Mouse (Mus musculus) liver, adult (tissue): ENCODE data around the gene Pmepa1.

Source experiments
- GATA4 ChIP-seq: IDR thresholded peaks from 2 replicates; pipeline ENCODE4 v1.6.1; 2014; ENCODE audit warnings: mild to moderate bottlenecking, low read length; ENCODE audit not compliant: insufficient replicate concordance

The Pmepa1 gene

GRCm38 (mm10) chr2:173265468-173266265 lies 10.7 kb downstream of the Pmepa1 start:
- TF ChIP-seq GATA4: no peak

- TF ChIP-seq GATA4: no peak
Measured at GRCm38 (mm10) chr2:173264467-173265128, 11.7 kb downstream of the Pmepa1 start.

GRCm38 (mm10) chr2:173263636-173264330 lies 12.6 kb downstream of the Pmepa1 start:
- TF ChIP-seq GATA4: no peak

- no peak for TF ChIP-seq GATA4
Measured at GRCm38 (mm10) chr2:173261497-173261896, 14.8 kb downstream of the Pmepa1 start.

GRCm38 (mm10) chr2:173258459-173259091 lies 17.8 kb downstream of the Pmepa1 start:
- TF ChIP-seq GATA4: no peak

- no peak for TF ChIP-seq GATA4
Measured at GRCm38 (mm10) chr2:173257610-173258009, 18.7 kb downstream of the Pmepa1 start.

GRCm38 (mm10) chr2:173256552-173256949 lies 19.8 kb downstream of the Pmepa1 start:
- TF ChIP-seq GATA4: no peak

GRCm38 (mm10) chr2:173255810-173256551 lies 20.4 kb downstream of the Pmepa1 start:
- no peak for TF ChIP-seq GATA4

GRCm38 (mm10) chr2:173253761-173254662 lies 22.3 kb downstream of the Pmepa1 start:
- TF ChIP-seq GATA4: no peak

GRCm38 (mm10) chr2:173251675-173252074 lies 24.7 kb downstream of the Pmepa1 start:
- no peak for TF ChIP-seq GATA4

GRCm38 (mm10) chr2:173251133-173251532 lies 25.2 kb downstream of the Pmepa1 start:
- TF ChIP-seq GATA4: no peak

GRCm38 (mm10) chr2:173250411-173250810 lies 25.9 kb downstream of the Pmepa1 start:
- TF ChIP-seq GATA4: no peak

GRCm38 (mm10) chr2:173249965-173250364 lies 26.4 kb downstream of the Pmepa1 start:
- TF ChIP-seq GATA4: no peak

GRCm38 (mm10) chr2:173249386-173249785 lies 26.9 kb downstream of the Pmepa1 start:
- no peak for TF ChIP-seq GATA4
